Mouse (Mus musculus) forebrain, postnatal 0 days (tissue): Measurements from ENCODE around the gene Dtnbp1. TPM values are rescaled to one million over a fixed set of nuclear protein-coding genes. Genes with fewer than 3 reads are reported as not detected.

Experiments used
- ATAC-seq: fragments of 200-750 bp; cut with Nextera tagmentation; 2 replicates; pipeline ENCODE4 v1.8.0; 2017; ENCODE audit warnings: mild to moderate bottlenecking, moderate library complexity
- DNase-seq: peaks from one replicate; pipeline ENCODE4 v3.0.0-alpha.2; 2015
- H3K27ac ChIP-seq: fragments of 300-500 bp; sonication (generic); 2 replicates; pipeline ENCODE4 v1.5.1; 2014; ENCODE audit warnings: low read depth, mild to moderate bottlenecking, antibody characterized with exemption, low read length, moderate library complexity, mixed read lengths
- H3K27me3 ChIP-seq: fragments of 300-500 bp; sonication (generic); 2 replicates; pipeline ENCODE4 v1.6.1; 2014; ENCODE audit warnings: mild to moderate bottlenecking, low read length, mixed read lengths; ENCODE audit not compliant: insufficient read depth
- H3K36me3 ChIP-seq: fragments of 300-500 bp; sonication (generic); 2 replicates; pipeline ENCODE4 v1.6.1; 2014; ENCODE audit warnings: mild to moderate bottlenecking, moderate library complexity; ENCODE audit not compliant: insufficient read depth
- H3K4me1 ChIP-seq: fragments of 300-500 bp; sonication (generic); 2 replicates; pipeline ENCODE4 v1.6.1; 2014; ENCODE audit warnings: antibody characterized with exemption; ENCODE audit not compliant: insufficient read depth
- H3K4me2 ChIP-seq: fragments of 300-500 bp; sonication (generic); 2 replicates; pipeline ENCODE4 v1.6.1; 2014; ENCODE audit warnings: low read depth, mild to moderate bottlenecking, moderate library complexity
- H3K4me3 ChIP-seq: fragments of 300-500 bp; sonication (generic); 2 replicates; pipeline ENCODE4 v1.5.1; 2014; ENCODE audit warnings: low read depth, low read length, mixed read lengths
- H3K9ac ChIP-seq: fragments of 300-500 bp; sonication (generic); 2 replicates; pipeline ENCODE4 v1.6.1; 2014; ENCODE audit warnings: mild to moderate bottlenecking
- H3K9me3 ChIP-seq: fragments of 300-500 bp; sonication (generic); 2 replicates; pipeline ENCODE4 v1.6.1; 2016; ENCODE audit warnings: low read length
- CTCF ChIP-seq: sonication (generic); IDR thresholded peaks from 2 replicates; pipeline ENCODE4 v1.5.1; 2016; ENCODE audit warnings: antibody characterized with exemption, control low read depth, low read depth
- WGBS: fragments of 180-500 bp; shearing (Covaris S2); extraction: QIAGEN DNeasy Blood & Tissue Kit; methylation state at CpG from one replicate; pipeline ENCODE4 v1.1.7; 2014; 5-methylcytosine and 5-hydroxymethylcytosine counted together
- polyA plus RNA-seq: library from polyadenylated mRNA; unstranded; fragments of >200 nt; fragmentation: Nextera tagmentation; extraction: Ambion mirVana; gene quantifications from 2 replicates; pipeline ENCODE4 v1.2.1, GENCODE M21; 2015
- total RNA-seq: library from RNA; depleted of rRNA; stranded (reverse); fragments of >200 nt; gene quantifications from 2 replicates; pipeline ENCODE4 v1.2.3, GENCODE M21; 2014

Gene Dtnbp1
- total and polyA plus RNA-seq, 2 experiments from 2014 or later: 80.9 to 121 TPM

DNA sequence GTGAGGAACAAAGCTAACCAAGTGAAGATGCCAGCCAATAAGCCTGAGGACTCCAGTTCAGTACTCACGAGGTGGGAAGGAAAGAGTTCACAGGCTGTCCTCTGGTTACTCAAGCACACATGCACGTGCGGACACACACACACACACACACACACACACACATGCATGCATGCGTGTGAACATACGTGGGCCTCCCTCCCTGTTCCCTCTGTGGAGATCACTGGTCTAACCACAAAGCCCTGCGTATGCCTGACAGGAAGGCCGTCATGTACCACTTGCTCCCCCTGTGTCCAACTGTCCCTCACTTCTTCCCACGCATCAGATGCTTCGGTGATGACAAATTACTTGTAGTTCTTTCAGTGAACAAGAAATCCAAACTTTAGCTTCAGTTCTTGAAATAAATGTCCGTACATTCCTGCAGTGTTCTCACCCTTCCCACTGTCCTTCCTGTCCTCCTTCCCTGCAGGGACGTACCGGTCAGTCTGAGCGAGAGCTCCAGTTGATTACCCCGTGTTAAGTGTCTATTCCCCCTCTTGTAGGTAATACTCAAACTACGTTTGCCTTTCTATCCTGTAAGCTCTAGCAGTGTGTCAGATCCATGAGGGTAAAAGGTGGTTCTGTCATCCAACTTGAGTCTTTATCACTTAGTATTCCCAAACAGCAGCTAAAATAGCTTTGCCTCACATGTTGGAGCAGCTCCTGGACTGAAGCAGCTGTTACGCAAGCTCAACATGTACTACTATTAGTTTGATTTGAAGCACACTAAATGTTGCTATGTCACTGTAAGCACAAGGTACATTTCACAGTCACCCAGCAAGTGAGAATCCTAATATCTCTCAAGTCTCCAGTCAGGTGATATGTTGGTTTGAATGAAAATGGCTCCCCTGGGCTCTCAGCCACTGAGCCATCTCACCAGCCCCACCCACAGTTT lies 53.4 kb downstream of the Dtnbp1 start:
- DNase-seq (no peak), ATAC-seq (no peak)
- no peak for TF ChIP-seq CTCF
- Histone ChIP-seq H3K9me3 (no peaks in the 10 kb centered on the region), H3K27me3 (no peaks in the 10 kb centered on the region), H3K4me2 (no peak overlapping the region), H3K4me3 (no peak overlapping the region), H3K36me3 (no peaks in the 10 kb centered on the region), H3K4me1 (peaks cover 18% of the 10 kb centered on the region), H3K27ac (no peak overlapping the region), H3K9ac (no peak overlapping the region)
- 90% methylated on average over 16 of the region's 16 CpGs for WGBS

GRCm38 (mm10) chr13:44946880-44947635 lies 54.9 kb downstream of the Dtnbp1 start:
- Histone ChIP-seq H3K9me3 (no peaks in the 10 kb centered on the region), H3K27ac (peak overlapping the region; percentile 93), H3K9ac (peak overlapping the region; percentile 72), H3K27me3 (no peaks in the 10 kb centered on the region), H3K4me3 (peak overlapping the region; percentile 46), H3K4me2 (peak overlapping the region; percentile 55), H3K4me1 (peaks cover 23% of the 10 kb centered on the region), H3K36me3 (no peaks in the 10 kb centered on the region)
- peak; percentile 20; the same call in 1 of the 2 replicates for TF ChIP-seq CTCF
- 4% methylated on average over 8 of the region's 8 CpGs for WGBS
- ATAC-seq (peak; percentile 89), DNase-seq (peak; percentile 91)

GRCm38 (mm10) chr13:44943618-44944017 lies 58.3 kb downstream of the Dtnbp1 start:
- ATAC-seq (no peak), DNase-seq (peak; percentile 65)
- 28% methylated on average over 2 of the region's 2 CpGs for WGBS
- Histone ChIP-seq H3K36me3 (no peaks in the 10 kb centered on the region), H3K27ac (no peak overlapping the region), H3K9ac (no peak overlapping the region), H3K4me3 (no peak overlapping the region), H3K9me3 (no peaks in the 10 kb centered on the region), H3K4me2 (no peak overlapping the region), H3K27me3 (no peaks in the 10 kb centered on the region), H3K4me1 (peaks cover 23% of the 10 kb centered on the region)
- TF ChIP-seq CTCF: no peak

DNA sequence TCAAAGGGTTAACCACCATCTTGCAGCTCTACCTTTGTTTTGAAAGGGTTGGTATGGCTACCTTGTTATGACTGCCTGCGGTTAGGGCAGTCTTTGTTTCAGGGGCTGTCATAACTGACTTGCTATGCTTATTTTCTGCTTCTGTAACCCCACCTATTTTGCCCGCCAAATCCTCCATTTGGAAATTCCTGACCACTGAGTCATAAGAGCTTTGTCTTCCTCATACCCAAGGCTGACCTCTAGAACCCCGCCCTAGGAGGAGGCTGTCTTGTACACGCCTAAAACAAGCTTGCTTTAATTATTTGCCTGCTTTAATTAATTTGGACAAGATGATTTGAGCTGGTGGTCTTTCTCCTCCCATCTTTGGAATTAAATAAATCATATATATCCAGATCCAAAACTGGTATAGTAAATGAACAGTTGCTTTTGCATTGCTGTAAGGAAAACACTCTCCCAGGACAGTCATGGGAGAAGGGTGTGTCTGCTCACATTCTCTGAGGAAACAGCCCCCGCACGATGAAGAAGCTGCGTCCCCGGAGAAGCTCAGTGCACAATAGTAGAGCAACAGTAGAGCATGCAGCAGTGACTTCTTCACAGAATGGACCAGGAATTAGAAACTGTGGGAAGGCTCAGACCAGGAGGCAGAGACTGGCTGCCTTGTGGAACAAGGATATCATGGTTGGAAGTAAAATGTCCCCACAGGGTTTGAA lies 62.5 kb downstream of the Dtnbp1 start:
- Histone ChIP-seq H3K4me3 (no peak overlapping the region), H3K27ac (no peak overlapping the region), H3K4me1 (0 out of 2 replicates have a peak, but pooled peaks cover 5% of the 10 kb centered on the region), H3K9me3 (no peaks in the 10 kb centered on the region), H3K27me3 (no peaks in the 10 kb centered on the region), H3K36me3 (no peaks in the 10 kb centered on the region), H3K9ac (no peak overlapping the region), H3K4me2 (no peak overlapping the region)
- 78% methylated on average over 8 of the region's 8 CpGs for WGBS
- TF ChIP-seq CTCF: no peak
- ATAC-seq: no peak
- no peak for DNase-seq

- no peak for ATAC-seq
- H3K9ac ChIP-seq: no peak overlapping the region
- H3K36me3 ChIP-seq: no peaks in the 10 kb centered on the region
- H3K9me3 ChIP-seq: no peaks in the 10 kb centered on the region
- H3K4me2 ChIP-seq: no peak overlapping the region
- H3K27me3 ChIP-seq: no peaks in the 10 kb centered on the region
- WGBS: 86% methylated on average over 3 of the region's 3 CpGs
- TF ChIP-seq CTCF: no peak
- no peaks in the 10 kb centered on the region for H3K4me1 ChIP-seq
- no peak for DNase-seq
- H3K4me3 ChIP-seq: no peak overlapping the region
- H3K27ac ChIP-seq: no peak overlapping the region
Measured at GRCm38 (mm10) chr13:44937681-44938080, 64.3 kb downstream of the Dtnbp1 start.

GRCm38 (mm10) chr13:44933575-44933974 lies 68.4 kb downstream of the Dtnbp1 start:
- H3K9ac ChIP-seq: no peak overlapping the region
- H3K4me3 ChIP-seq: no peak overlapping the region
- ATAC-seq: no peak
- H3K4me2 ChIP-seq: no peak overlapping the region
- no peaks in the 10 kb centered on the region for H3K9me3 ChIP-seq
- TF ChIP-seq CTCF: no peak
- WGBS: 37% methylated on average over 7 of the region's 7 CpGs
- no peak for DNase-seq
- no peak overlapping the region for H3K27ac ChIP-seq
- no peaks in the 10 kb centered on the region for H3K4me1 ChIP-seq
- no peaks in the 10 kb centered on the region for H3K36me3 ChIP-seq
- H3K27me3 ChIP-seq: no peaks in the 10 kb centered on the region
